Mouse (Mus musculus) megakaryocyte, embryonic 14.5 days (primary cell): ENCODE measurements around the gene Vat1l. TPM values are rescaled to one million over a fixed set of nuclear protein-coding genes. Genes with fewer than 3 reads are reported as not detected.

Source experiments
- H3K27me3 ChIP-seq: replicated peaks from 2 replicates; pipeline ENCODE3; 2012; ENCODE audit warnings: inconsistent platforms
- H3K36me3 ChIP-seq: replicated peaks from 2 replicates; pipeline ENCODE3; 2012; ENCODE audit warnings: low read length, inconsistent platforms, mixed read lengths
- H3K4me1 ChIP-seq: 2 replicates; pipeline ENCODE4 v1.6.1; 2012; ENCODE audit warnings: inconsistent platforms
- H3K4me3 ChIP-seq: replicated peaks from 2 replicates; pipeline ENCODE3; 2012; ENCODE audit warnings: moderate library complexity, mild to moderate bottlenecking, inconsistent platforms
- H3K9me3 ChIP-seq: 2 replicates; pipeline ENCODE4 v1.6.1; 2012; ENCODE audit warnings: inconsistent platforms
- FLI1 ChIP-seq: IDR thresholded peaks from 2 replicates; pipeline ENCODE4 v1.6.1; 2012; ENCODE audit warnings: low read length, inconsistent platforms, mixed read lengths
- GATA1 ChIP-seq: IDR thresholded peaks from 3 replicates; pipeline ENCODE4 v1.6.1; 2012; ENCODE audit warnings: mixed read lengths, low read length, inconsistent platforms, borderline replicate concordance
- polyA plus RNA-seq: library from polyadenylated mRNA; stranded (reverse); fragments of >175 nt; gene quantifications from 2 replicates; pipeline ENCODE4 v1.2.3, GENCODE M21; 2012; ENCODE audit warnings: low replicate concordance; ENCODE audit not compliant: insufficient read depth

The Vat1l gene
- polyA plus RNA-seq, result 2.3 and 6.6 TPM in 2 replicates

- Histone ChIP-seq H3K9me3 (no peaks in the 10 kb centered on the region), H3K4me1 (peaks cover 32% of the 10 kb centered on the region), H3K4me3 (peak within 1 kb of the TSS; percentile 90), H3K36me3 (no peaks in the 10 kb centered on the region), H3K27me3 (peaks cover 35% of the 10 kb centered on the region)
- no peak for TF ChIP-seq GATA1
- TF ChIP-seq FLI1, result no peak
Observed at GRCm38 (mm10) chr8:114205221-114205901, at the start of gene Vat1l. TSS of gene Vat1l (plus strand) at chr8:114205612.

DNA sequence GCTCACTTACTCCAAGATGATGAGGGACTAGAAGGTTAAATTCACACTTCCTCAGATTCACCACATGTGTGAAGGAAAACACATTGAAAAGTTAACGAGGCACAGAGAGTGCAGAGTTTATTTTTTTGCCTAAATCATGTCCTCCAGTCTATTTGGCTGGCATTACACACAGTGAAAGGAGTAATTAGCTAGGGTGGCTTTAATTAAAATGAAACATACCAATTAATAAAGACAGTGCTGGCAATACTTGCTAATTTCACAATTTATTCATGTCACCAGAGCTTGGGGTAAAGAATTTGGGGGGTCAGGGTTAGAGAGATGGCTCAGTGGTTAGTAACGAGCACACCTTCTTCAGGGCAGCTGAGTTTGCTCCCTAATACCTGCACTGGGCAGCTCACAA is 46.8 kb upstream of the Vat1l start:
- H3K4me1 ChIP-seq, result no peaks in the 10 kb centered on the region
- H3K4me3 ChIP-seq, result no peak overlapping the region
- no peak for TF ChIP-seq GATA1
- TF ChIP-seq FLI1, result no peak
- no peaks in the 10 kb centered on the region for H3K27me3 ChIP-seq
- H3K9me3 ChIP-seq, result no peaks in the 10 kb centered on the region
- peaks cover 3% of the 10 kb centered on the region for H3K36me3 ChIP-seq

- Histone ChIP-seq H3K4me1 (no peaks in the 10 kb centered on the region), H3K9me3 (no peaks in the 10 kb centered on the region), H3K4me3 (no peak overlapping the region), H3K27me3 (no peaks in the 10 kb centered on the region), H3K36me3 (no peaks in the 10 kb centered on the region)
- no peak for TF ChIP-seq GATA1
- TF ChIP-seq FLI1, result no peak
Observed at GRCm38 (mm10) chr8:114159666-114160065, 45.7 kb upstream of the Vat1l start.

- TF ChIP-seq FLI1 (no peak), GATA1 (no peak)
- Histone ChIP-seq H3K4me1 (no peaks in the 10 kb centered on the region; the same call in 1 of the 2 replicates), H3K27me3 (no peaks in the 10 kb centered on the region), H3K9me3 (no peaks in the 10 kb centered on the region), H3K4me3 (no peak overlapping the region), H3K36me3 (no peaks in the 10 kb centered on the region)
Observed at GRCm38 (mm10) chr8:114163871-114164270, 41.5 kb upstream of the Vat1l start.

- Histone ChIP-seq H3K36me3 (no peaks in the 10 kb centered on the region), H3K4me1 (no peaks in the 10 kb centered on the region; the same call in 1 of the 2 replicates), H3K27me3 (no peaks in the 10 kb centered on the region), H3K9me3 (no peaks in the 10 kb centered on the region), H3K4me3 (no peak overlapping the region)
- no peak for TF ChIP-seq FLI1
- TF ChIP-seq GATA1, result no peak
Observed at GRCm38 (mm10) chr8:114164444-114165096, 40.8 kb upstream of the Vat1l start.

DNA sequence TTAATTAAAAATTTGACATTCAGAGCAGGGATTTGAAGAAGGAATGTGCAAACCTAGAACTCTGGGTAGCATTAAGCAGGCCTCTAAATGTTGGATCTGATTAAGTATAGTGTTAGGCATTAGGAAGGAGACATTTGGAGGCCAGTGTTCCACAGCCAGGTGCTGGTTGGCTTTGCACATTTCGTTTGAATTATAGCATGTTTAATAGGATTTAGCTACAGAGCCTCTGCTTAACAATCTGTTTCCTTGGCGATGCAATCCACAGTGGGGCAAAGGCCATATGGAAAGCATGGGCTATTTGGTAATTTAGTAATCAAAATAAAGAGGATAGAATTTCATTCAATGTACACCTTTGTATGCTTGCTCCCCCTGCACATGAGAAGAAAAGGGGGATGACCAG is 39.7 kb upstream of the Vat1l start:
- H3K4me3 ChIP-seq, result no peak overlapping the region
- H3K9me3 ChIP-seq, result no peaks in the 10 kb centered on the region
- no peaks in the 10 kb centered on the region for H3K27me3 ChIP-seq
- TF ChIP-seq GATA1, result no peak
- TF ChIP-seq FLI1, result no peak
- no peaks in the 10 kb centered on the region for H3K36me3 ChIP-seq
- H3K4me1 ChIP-seq, result no peaks in the 10 kb centered on the region; the same call in 1 of the 2 replicates

DNA sequence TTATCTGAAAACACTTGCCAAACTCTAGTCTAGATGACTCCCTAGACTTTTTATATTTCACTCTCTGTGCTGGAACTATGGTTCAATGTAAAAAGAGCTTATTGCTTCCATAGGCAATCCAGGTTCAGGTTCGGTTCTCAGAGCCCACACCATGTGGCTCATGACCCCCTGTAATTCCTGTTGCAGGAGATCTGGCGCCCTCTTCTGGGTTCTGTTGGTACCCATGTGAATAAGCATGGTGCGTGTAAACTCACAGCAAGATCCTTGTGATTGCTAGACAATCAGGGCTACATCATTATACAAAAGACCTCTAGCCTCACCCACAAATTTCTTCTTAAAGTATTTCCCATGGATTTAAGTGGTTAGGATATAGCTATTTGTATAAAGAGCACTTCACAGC is 28.7 kb upstream of the Vat1l start:
- TF ChIP-seq GATA1 (no peak), FLI1 (no peak)
- Histone ChIP-seq H3K4me3 (no peak overlapping the region), H3K9me3 (no peaks in the 10 kb centered on the region), H3K4me1 (no peaks in the 10 kb centered on the region), H3K36me3 (no peaks in the 10 kb centered on the region), H3K27me3 (no peaks in the 10 kb centered on the region)

DNA sequence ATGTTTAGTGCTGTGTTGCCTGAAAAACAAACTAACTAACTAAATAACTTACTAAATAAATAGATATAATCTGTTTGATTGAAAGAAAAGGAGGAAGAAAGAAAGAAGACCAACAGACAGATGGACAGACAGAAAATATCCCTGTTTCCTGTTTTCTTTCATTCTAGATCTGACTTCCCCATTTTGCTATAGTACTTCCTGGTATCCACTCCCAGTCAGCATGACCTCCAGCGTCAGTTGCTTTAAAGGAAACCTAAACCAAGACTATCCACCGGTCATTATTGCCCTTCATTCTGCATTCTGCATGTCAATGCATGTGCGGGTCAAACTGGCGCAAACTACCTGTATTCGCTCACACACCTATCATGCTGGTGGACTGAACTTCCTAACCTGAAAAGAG is 12.1 kb upstream of the Vat1l start:
- H3K4me3 ChIP-seq, result no peak overlapping the region
- peaks cover 11% of the 10 kb centered on the region; the same call in 1 of the 2 replicates for H3K9me3 ChIP-seq
- H3K36me3 ChIP-seq, result no peaks in the 10 kb centered on the region
- 0 out of 2 replicates have a peak, but pooled peaks cover 3% of the 10 kb centered on the region for H3K4me1 ChIP-seq
- H3K27me3 ChIP-seq, result no peaks in the 10 kb centered on the region
- TF ChIP-seq FLI1, result no peak
- no peak for TF ChIP-seq GATA1

DNA sequence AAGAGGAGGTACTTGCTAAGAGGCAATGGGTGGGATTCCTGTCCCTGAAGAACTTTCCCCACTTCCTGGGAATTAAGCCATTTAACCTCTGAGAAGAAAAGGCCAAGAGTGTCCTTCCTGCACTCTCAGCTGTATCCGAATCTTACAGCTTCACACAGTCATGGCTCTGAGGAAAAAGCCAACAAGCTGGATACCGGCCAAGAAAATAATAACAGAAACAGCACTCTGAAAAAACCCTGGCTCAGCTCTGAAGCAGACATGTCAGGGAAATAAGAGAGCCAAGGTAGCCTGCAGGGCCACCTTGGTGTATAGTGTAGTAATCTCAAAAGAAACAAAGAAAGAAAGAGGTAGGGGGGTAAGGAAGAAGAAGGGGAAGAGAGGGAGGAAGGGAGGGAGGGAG is 6.4 kb upstream of the Vat1l start:
- TF ChIP-seq GATA1 (no peak), FLI1 (no peak)
- Histone ChIP-seq H3K36me3 (no peaks in the 10 kb centered on the region), H3K27me3 (peaks cover 8% of the 10 kb centered on the region), H3K9me3 (0 out of 2 replicates have a peak, but pooled peaks cover 4% of the 10 kb centered on the region), H3K4me1 (0 out of 2 replicates have a peak, but pooled peaks cover 6% of the 10 kb centered on the region), H3K4me3 (no peak overlapping the region)

DNA sequence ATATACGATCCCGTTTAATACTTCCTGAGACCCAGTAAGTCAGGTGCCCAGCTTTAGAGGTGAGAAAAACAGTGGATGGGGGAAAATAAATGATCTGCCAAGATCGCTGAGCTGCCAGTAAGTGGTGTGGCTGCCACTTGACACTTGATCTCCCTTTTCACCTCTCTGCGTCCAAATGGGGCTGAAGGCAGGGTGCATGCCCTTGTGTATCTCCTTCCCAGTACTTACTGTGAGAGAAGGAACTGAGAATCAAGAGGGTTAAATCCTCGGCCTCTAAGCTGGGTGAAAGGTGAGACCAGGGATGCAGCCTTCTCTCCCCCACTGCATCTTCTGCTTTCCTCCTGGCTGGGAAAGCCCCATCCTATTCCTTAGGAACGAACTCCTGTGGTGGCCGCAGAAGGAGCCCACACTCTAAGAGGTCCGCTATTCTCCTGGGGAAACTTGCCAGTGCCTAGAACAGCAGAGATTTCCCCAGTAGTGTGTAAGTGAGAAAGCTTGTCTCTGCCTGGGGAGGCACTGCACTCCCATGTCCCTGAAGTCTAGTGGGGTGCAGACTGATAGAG is 1.1 kb downstream of the Vat1l start:
- H3K4me3 ChIP-seq, result peak overlapping the region; percentile 71

More for the DNA sequence above, 1.1 kb downstream of the Vat1l start:
- H3K27me3 ChIP-seq, result peaks cover 35% of the 10 kb centered on the region
- H3K4me1 ChIP-seq, result peaks cover 32% of the 10 kb centered on the region
- H3K9me3 ChIP-seq, result peaks cover 9% of the 10 kb centered on the region
- H3K36me3 ChIP-seq, result no peaks in the 10 kb centered on the region
- TF ChIP-seq GATA1 (no peak), FLI1 (no peak)
